Mouse (Mus musculus): ENCODE measurements around the gene Alcam.

DNA sequence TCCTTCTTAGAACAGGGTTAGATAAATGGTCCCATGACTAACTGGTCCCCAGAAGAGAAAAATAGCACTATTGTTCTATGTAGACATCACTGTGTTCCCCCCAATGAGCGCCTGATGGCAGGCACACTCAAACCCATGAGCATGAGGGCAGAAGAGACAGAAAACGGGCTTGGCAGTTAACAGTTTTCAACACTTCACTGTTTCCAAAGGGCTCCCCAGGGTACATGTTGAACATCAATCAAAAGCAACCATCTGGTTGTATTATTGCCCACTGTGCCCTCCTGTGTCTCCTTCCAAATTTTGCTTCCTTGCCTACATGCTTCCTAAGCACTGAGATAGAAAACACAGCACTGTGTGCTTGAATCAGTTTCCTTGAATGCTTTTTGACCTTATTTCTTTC lies 173.7 kb downstream of the Alcam start:
- TF ChIP-seq CTCF (IDR thresholded peaks at IDR 0.05; ENCODE audit: control insufficient read depth, insufficient read depth, insufficient replicate concordance, low read depth, low read length) (no peak), POLR2A (IDR thresholded peaks at IDR 0.05; ENCODE audit: control insufficient read depth, low read depth, low read length) (no peak)

Measured in testis, adult 2 months (tissue).